Mouse (Mus musculus) G1E (cell line): ENCODE measurements around the gene Lgmn.

Experiments used
- CTCF ChIP-seq: IDR thresholded peaks from 2 replicates; pipeline ENCODE4 v1.5.1; 2012; ENCODE audit warnings: low read depth, low read length, inconsistent platforms, mixed read lengths
- GATA1 ChIP-seq: IDR thresholded peaks from 2 replicates; pipeline ENCODE4 v1.6.1; 2012; ENCODE audit warnings: borderline replicate concordance, low read length, inconsistent platforms, mixed read lengths
- GATA2 ChIP-seq: IDR thresholded peaks from 2 replicates; pipeline ENCODE4 v1.6.1; 2012; ENCODE audit warnings: low read depth, low read length, inconsistent platforms, borderline replicate concordance
- POLR2AphosphoS5 ChIP-seq: IDR thresholded peaks from 2 replicates; pipeline ENCODE4 v1.6.1; 2012; ENCODE audit warnings: low read depth, low read length, inconsistent platforms; ENCODE audit not compliant: insufficient replicate concordance
- TAL1 ChIP-seq: conservative IDR thresholded peaks from 2 replicates; pipeline ENCODE4 v1.6.1; 2012; ENCODE audit warnings: low read depth, low read length, inconsistent platforms, mixed read lengths

GRCm38 (mm10) chr12:102356781-102357180 lies 82.8 kb downstream of the Lgmn start:
- TF ChIP-seq CTCF (no peak), TAL1 (no peak), GATA2 (no peak), GATA1 (no peak), POLR2AphosphoS5 (no peak)
